Mouse (Mus musculus) liver, postnatal 0 days (tissue): ENCODE measurements at regions not wholly inside any gene's neighbourhood (a gene's known extent, or its start where the extent isn't known, plus 50 kb on each side); places are given as distances from the start of the nearest gene placed in this dataset.
"Not testable (repeated sequence)": the region's sequence is repeated elsewhere in the genome, so short reads cannot be mapped to it uniquely, and the experiment has no call there.

Source experiments
- CTCF ChIP-seq: sonication (generic); IDR thresholded peaks from 2 replicates; pipeline ENCODE4 v1.5.1; 2016; ENCODE audit warnings: antibody characterized with exemption, low read depth
- EP300 ChIP-seq: IDR thresholded peaks from 2 replicates; pipeline ENCODE4 v1.6.1; 2016; ENCODE audit warnings: antibody characterized with exemption, low read depth, mild to moderate bottlenecking

DNA sequence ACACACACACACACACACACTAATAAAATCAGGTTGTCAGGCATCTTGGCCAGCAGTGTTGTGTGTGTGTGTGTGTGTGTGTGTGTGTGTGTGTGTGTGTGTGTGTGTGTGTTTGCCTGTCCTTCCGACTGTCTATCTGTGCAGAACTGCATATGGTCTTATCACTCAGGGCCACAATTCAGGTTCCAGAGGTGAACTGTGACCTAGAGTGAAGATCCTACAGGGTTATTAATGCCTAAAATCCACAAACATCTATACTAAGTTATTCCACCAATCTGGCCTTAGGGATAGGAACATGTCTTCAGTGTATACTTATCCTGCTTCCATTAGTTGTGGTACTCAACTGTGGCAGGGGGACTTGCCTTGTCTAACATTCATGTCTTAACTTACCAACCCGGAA, 96.7 kb downstream of the Zfp369 start:
- not testable (repeated sequence) for TF ChIP-seq CTCF, EP300
